Mouse (Mus musculus): ENCODE results near the gene Lypd5. TPM values are rescaled to one million over a fixed set of nuclear protein-coding genes. Genes with fewer than 3 reads are reported as not detected.

Lypd5 gene
- polyA plus RNA-seq, 2 experiments: 0.50 to 3.1 TPM

DNA sequence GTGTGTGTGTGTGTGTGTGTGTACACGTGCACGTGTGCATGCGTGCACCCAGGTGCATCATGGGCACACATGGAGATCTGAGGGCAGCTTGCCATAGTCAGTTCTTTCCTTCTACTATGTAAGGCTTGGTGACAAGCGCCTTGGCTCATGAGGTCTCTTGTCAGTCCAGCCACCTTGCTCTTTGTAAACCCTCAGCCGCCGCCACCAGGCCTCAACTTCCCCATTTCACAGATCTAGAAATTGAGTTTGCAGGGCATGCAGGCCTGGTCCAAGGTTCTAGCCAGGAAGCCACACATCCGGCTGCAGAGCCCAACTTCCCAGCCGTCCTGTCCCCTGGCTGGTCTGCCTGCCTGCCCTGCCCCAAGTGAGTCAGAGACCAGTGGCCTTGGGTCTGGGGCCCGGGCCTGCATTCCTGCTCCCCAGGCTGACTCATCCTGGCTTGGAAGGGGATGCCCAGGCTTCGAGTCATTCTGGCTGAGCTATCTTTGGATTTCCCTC is 38.1 kb downstream of the Lypd5 start:
- 84% methylated on average over 10 of the region's 10 CpGs for WGBS
- TF ChIP-seq POLR2A (IDR thresholded peaks at IDR 0.05; ENCODE audit: borderline replicate concordance, extremely low read depth, insufficient read depth, insufficient read length): no peak
- ATAC-seq (ENCODE audit: low FRiP score, low read depth) (no peak), DNase-seq (ENCODE audit: low spot score) (no peak)
- Histone ChIP-seq H3K4me2 (replicated peaks; ENCODE audit: low read depth, low read length, severe bottlenecking) (no peak overlapping the region), H3K4me3 (replicated peaks; ENCODE audit: low read length) (no peak overlapping the region), H3K36me3 (ENCODE audit: control insufficient read depth, insufficient read depth, low read length) (no peaks in the 10 kb centered on the region), H3K27ac (replicated peaks; ENCODE audit: low read depth, low read length) (no peak overlapping the region), H3K9ac (ENCODE audit: low read depth, low read length, severe bottlenecking) (no peak overlapping the region), H3K9me3 (ENCODE audit: control insufficient read depth, low read length) (no peaks in the 10 kb centered on the region), H3K4me1 (ENCODE audit: control insufficient read depth, insufficient read depth, low read length) (peaks cover 14% of the 10 kb centered on the region), H3K27me3 (ENCODE audit: control insufficient read depth, insufficient read depth, low read length) (no peaks in the 10 kb centered on the region)

DNA sequence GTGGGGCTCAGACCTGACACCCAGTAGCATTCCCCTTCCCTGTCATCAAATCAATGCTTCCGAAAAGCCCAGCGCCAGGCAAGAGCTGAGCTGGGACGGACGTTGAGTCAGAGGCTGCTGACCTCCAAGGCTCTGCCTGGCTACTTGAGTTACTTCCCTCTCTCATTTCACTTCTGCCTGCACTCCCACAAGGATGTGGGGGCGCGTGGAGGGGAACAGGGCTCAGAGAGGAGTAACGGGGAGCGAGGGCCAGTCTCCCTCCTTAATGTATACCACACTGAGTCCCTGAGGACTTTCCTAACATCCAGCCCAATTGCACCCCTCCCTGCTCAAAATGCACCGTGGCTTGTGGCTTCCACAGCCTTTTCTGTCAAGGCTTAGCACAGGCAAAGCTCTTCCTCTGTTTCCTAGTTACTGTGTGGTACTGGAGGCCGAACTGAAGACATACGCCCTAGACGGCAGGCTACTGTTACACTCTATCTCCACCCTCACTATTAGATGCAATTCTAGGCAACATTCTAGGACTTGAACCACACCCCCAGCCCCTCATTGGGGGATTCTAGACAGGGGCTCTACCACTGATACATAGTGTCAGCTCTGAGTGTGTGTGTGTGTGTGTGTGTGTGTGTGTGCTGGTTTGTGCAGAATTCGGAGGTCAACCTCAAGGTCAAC is 40.7 kb downstream of the Lypd5 start:
- Histone ChIP-seq H3K27ac (replicated peaks; ENCODE audit: low read depth, low read length) (no peak overlapping the region), H3K4me2 (replicated peaks; ENCODE audit: low read depth, low read length, severe bottlenecking) (no peak overlapping the region)

GRCm38 (mm10) chr7:24390512-24390911 is 41.5 kb downstream of the Lypd5 start:
- ATAC-seq (ENCODE audit: low FRiP score, low read depth) (no peak), DNase-seq (ENCODE audit: low spot score) (no peak)
- WGBS: 28% methylated on average over 7 of the region's 7 CpGs
- no peak for TF ChIP-seq POLR2A (IDR thresholded peaks at IDR 0.05; ENCODE audit: borderline replicate concordance, extremely low read depth, insufficient read depth, insufficient read length)
- Histone ChIP-seq H3K27me3 (ENCODE audit: control insufficient read depth, insufficient read depth, low read length) (no peaks in the 10 kb centered on the region), H3K9ac (ENCODE audit: low read depth, low read length, severe bottlenecking) (no peak overlapping the region), H3K9me3 (ENCODE audit: control insufficient read depth, low read length) (no peaks in the 10 kb centered on the region), H3K4me3 (replicated peaks; ENCODE audit: low read length) (no peak overlapping the region), H3K36me3 (ENCODE audit: control insufficient read depth, insufficient read depth, low read length) (no peaks in the 10 kb centered on the region), H3K4me1 (ENCODE audit: control insufficient read depth, insufficient read depth, low read length) (peaks cover 25% of the 10 kb centered on the region), H3K4me2 (replicated peaks; ENCODE audit: low read depth, low read length, severe bottlenecking) (peak overlapping the region; percentile 32), H3K27ac (replicated peaks; ENCODE audit: low read depth, low read length) (no peak overlapping the region)

More for the DNA sequence above, 40.7 kb downstream of the Lypd5 start:
- WGBS: 51% methylated on average over 13 of the region's 13 CpGs
- TF ChIP-seq POLR2A (IDR thresholded peaks at IDR 0.05; ENCODE audit: borderline replicate concordance, extremely low read depth, insufficient read depth, insufficient read length): no peak
- no peaks in the 10 kb centered on the region for H3K9me3 ChIP-seq (ENCODE audit: control insufficient read depth, low read length)
- no peak overlapping the region for H3K9ac ChIP-seq (ENCODE audit: low read depth, low read length, severe bottlenecking)
- H3K4me1 ChIP-seq (ENCODE audit: control insufficient read depth, insufficient read depth, low read length): peaks cover 20% of the 10 kb centered on the region
- ATAC-seq (ENCODE audit: low FRiP score, low read depth) (no peak), DNase-seq (ENCODE audit: low spot score) (no peak)
- no peaks in the 10 kb centered on the region for H3K27me3 ChIP-seq (ENCODE audit: control insufficient read depth, insufficient read depth, low read length)
- H3K36me3 ChIP-seq (ENCODE audit: control insufficient read depth, insufficient read depth, low read length): no peaks in the 10 kb centered on the region
- no peak overlapping the region for H3K4me3 ChIP-seq (replicated peaks; ENCODE audit: low read length)

DNA sequence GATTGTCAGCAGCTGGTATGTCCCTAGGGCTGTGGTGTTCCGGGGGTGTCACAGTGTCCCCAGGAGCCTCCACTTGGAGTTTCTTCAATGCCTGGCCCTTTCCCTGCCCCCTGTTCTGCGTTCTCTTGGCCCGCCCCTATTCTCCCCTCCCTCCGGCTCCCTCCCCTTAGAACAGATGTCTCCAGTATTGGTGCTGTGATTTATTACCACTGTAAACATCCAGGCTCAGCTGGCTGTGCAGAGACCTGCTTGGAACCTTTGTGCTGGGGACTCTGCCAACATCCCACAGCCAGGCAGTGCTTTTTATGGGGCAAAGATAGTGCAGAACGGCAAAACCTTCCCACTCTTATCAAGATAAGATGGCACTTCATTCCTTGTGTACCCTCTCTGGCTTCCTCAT is 42.1 kb downstream of the Lypd5 start:
- WGBS: under 1% methylated on average over 5 of the region's 5 CpGs
- no peak for TF ChIP-seq POLR2A (IDR thresholded peaks at IDR 0.05; ENCODE audit: borderline replicate concordance, extremely low read depth, insufficient read depth, insufficient read length)
- Histone ChIP-seq H3K4me1 (ENCODE audit: control insufficient read depth, insufficient read depth, low read length) (peaks cover 25% of the 10 kb centered on the region), H3K4me3 (replicated peaks; ENCODE audit: low read length) (0 out of 2 replicates have a peak overlapping the region, but pooled peaks have one; percentile 7), H3K27ac (replicated peaks; ENCODE audit: low read depth, low read length) (no peak overlapping the region), H3K27me3 (ENCODE audit: control insufficient read depth, insufficient read depth, low read length) (no peaks in the 10 kb centered on the region), H3K4me2 (replicated peaks; ENCODE audit: low read depth, low read length, severe bottlenecking) (peak overlapping the region; percentile 32), H3K9ac (ENCODE audit: low read depth, low read length, severe bottlenecking) (peak overlapping the region; percentile 43; the same call in 1 of the 2 replicates), H3K36me3 (ENCODE audit: control insufficient read depth, insufficient read depth, low read length) (no peaks in the 10 kb centered on the region), H3K9me3 (ENCODE audit: control insufficient read depth, low read length) (no peaks in the 10 kb centered on the region)
- DNase-seq (ENCODE audit: low spot score) (peak; percentile 75), ATAC-seq (ENCODE audit: low FRiP score, low read depth) (peak; percentile 82)

GRCm38 (mm10) chr7:24391687-24392086 is 42.7 kb downstream of the Lypd5 start:
- ATAC-seq (ENCODE audit: low FRiP score, low read depth): no peak
- H3K9ac ChIP-seq (ENCODE audit: low read depth, low read length, severe bottlenecking): no peak overlapping the region
- H3K27me3 ChIP-seq (ENCODE audit: control insufficient read depth, insufficient read depth, low read length): no peaks in the 10 kb centered on the region
- H3K4me1 ChIP-seq (ENCODE audit: control insufficient read depth, insufficient read depth, low read length): peaks cover 25% of the 10 kb centered on the region
- H3K4me2 ChIP-seq (replicated peaks; ENCODE audit: low read depth, low read length, severe bottlenecking): no peak overlapping the region
- WGBS: 75% methylated on average over 2 of the region's 2 CpGs
- H3K27ac ChIP-seq (replicated peaks; ENCODE audit: low read depth, low read length): no peak overlapping the region
- no peak for TF ChIP-seq POLR2A (IDR thresholded peaks at IDR 0.05; ENCODE audit: borderline replicate concordance, extremely low read depth, insufficient read depth, insufficient read length)
- H3K36me3 ChIP-seq (ENCODE audit: control insufficient read depth, insufficient read depth, low read length): no peaks in the 10 kb centered on the region
- no peak overlapping the region for H3K4me3 ChIP-seq (replicated peaks; ENCODE audit: low read length)
- H3K9me3 ChIP-seq (ENCODE audit: control insufficient read depth, low read length): no peaks in the 10 kb centered on the region
- no peak for DNase-seq (ENCODE audit: low spot score)

Measured in limb, embryonic 14.5 days (tissue).